Mouse (Mus musculus): ENCODE measurements around the gene Spdl1. TPM values are rescaled to one million over a fixed set of nuclear protein-coding genes. Genes with fewer than 3 reads are reported as not detected.
"Not testable (repeated sequence)": the region's sequence is repeated elsewhere in the genome, so short reads cannot be mapped to it uniquely, and the experiment has no call there.

The Spdl1 gene
- polyA plus RNA-seq, 1 experiment from 2014 or later: 15.2 TPM

DNA sequence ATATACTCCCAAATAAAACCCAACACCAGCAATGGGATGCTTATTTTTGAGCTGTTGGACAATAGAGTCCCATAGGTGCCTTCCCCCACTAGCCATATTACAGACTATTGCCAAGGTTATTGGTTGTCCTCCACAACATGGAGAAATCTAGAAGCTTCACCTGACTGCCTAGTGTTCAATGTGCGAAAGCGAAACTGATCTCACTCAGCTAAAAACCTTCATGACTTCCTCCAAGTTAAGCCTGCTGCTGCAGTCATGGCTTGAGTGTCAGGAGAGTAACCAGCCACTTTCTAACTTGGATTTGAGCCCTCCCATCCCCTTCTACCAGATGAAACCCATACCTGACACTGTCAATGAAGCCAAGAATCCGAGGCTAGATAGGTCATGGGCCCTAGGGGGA is 5.6 kb downstream of the Spdl1 start:
- DNase-seq (ENCODE audit: low spot score) (no peak), ATAC-seq (ENCODE audit: low read depth) (no peak)
- no peak overlapping the region for H3K9ac ChIP-seq (ENCODE audit: low read depth, low read length)
- H3K9me3 ChIP-seq (ENCODE audit: control insufficient read depth, low read length): no peaks in the 10 kb centered on the region
- 96% methylated on average over 3 of the region's 3 CpGs for WGBS
- H3K27me3 ChIP-seq (replicated peaks; ENCODE audit: control insufficient read depth, insufficient read depth, low read length): no peaks in the 10 kb centered on the region
- no peak overlapping the region for H3K4me3 ChIP-seq (ENCODE audit: low read depth, low read length)
- no peak overlapping the region for H3K27ac ChIP-seq (replicated peaks; ENCODE audit: low read depth, low read length)
- H3K4me2 ChIP-seq (ENCODE audit: low read depth, low read length): no peak overlapping the region
- H3K4me1 ChIP-seq (ENCODE audit: control insufficient read depth, insufficient read depth, low read length): peaks cover 7% of the 10 kb centered on the region; the same call in 1 of the 2 replicates
- peaks cover 36% of the 10 kb centered on the region for H3K36me3 ChIP-seq (ENCODE audit: control insufficient read depth, insufficient read depth, low read length)

DNA sequence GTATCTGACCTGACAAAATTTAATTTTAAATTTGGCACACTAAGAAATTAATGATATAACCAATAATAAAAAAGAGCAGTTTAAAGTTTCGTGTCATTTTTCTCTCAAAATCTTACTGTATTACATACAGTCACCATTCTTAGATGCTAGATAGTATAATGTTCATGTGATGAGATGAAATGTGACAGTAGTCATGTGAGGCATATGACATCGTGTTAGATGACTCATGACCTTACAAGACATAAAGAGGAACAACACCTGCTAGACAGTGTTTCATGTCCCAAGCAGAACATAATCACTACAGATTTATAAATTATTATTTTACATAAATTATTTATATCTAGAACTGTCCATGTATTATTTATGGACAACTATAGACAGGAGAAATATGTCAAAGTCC is 6.5 kb downstream of the Spdl1 start:
- H3K27ac ChIP-seq (replicated peaks; ENCODE audit: low read depth, low read length): no peak overlapping the region
- no peak for DNase-seq (ENCODE audit: low spot score)
- H3K36me3 ChIP-seq (ENCODE audit: control insufficient read depth, insufficient read depth, low read length): peaks cover 42% of the 10 kb centered on the region
- no peaks in the 10 kb centered on the region for H3K27me3 ChIP-seq (replicated peaks; ENCODE audit: control insufficient read depth, insufficient read depth, low read length)
- WGBS: 95% methylated on average over 2 of the region's 2 CpGs
- ATAC-seq (ENCODE audit: low read depth): no peak
- no peak overlapping the region for H3K9ac ChIP-seq (ENCODE audit: low read depth, low read length)
- no peaks in the 10 kb centered on the region for H3K9me3 ChIP-seq (ENCODE audit: control insufficient read depth, low read length)
- no peak overlapping the region for H3K4me2 ChIP-seq (ENCODE audit: low read depth, low read length)
- H3K4me3 ChIP-seq (ENCODE audit: low read depth, low read length): no peak overlapping the region
- H3K4me1 ChIP-seq (ENCODE audit: control insufficient read depth, insufficient read depth, low read length): no peaks in the 10 kb centered on the region

- ATAC-seq (ENCODE audit: low read depth): no peak
- Histone ChIP-seq H3K27ac (replicated peaks; ENCODE audit: low read depth, low read length) (no peak overlapping the region), H3K36me3 (ENCODE audit: control insufficient read depth, insufficient read depth, low read length) (peaks cover 53% of the 10 kb centered on the region), H3K4me3 (ENCODE audit: low read depth, low read length) (no peak overlapping the region), H3K9ac (ENCODE audit: low read depth, low read length) (no peak overlapping the region), H3K27me3 (replicated peaks; ENCODE audit: control insufficient read depth, insufficient read depth, low read length) (no peaks in the 10 kb centered on the region), H3K4me2 (ENCODE audit: low read depth, low read length) (no peak overlapping the region), H3K4me1 (ENCODE audit: control insufficient read depth, insufficient read depth, low read length) (no peaks in the 10 kb centered on the region), H3K9me3 (ENCODE audit: control insufficient read depth, low read length) (no peaks in the 10 kb centered on the region)
- DNase-seq (ENCODE audit: low spot score): no peak
- 90% methylated on average over 4 of the region's 4 CpGs for WGBS
Observed at GRCm38 (mm10) chr11:34824791-34825190, 8.7 kb downstream of the Spdl1 start.

GRCm38 (mm10) chr11:34814767-34815166 is 18.7 kb downstream of the Spdl1 start:
- Histone ChIP-seq H3K9me3 (ENCODE audit: control insufficient read depth, low read length) (no peaks in the 10 kb centered on the region), H3K27ac (replicated peaks; ENCODE audit: low read depth, low read length) (no peak overlapping the region), H3K4me2 (ENCODE audit: low read depth, low read length) (no peak overlapping the region), H3K36me3 (ENCODE audit: control insufficient read depth, insufficient read depth, low read length) (peaks cover 48% of the 10 kb centered on the region), H3K9ac (ENCODE audit: low read depth, low read length) (no peak overlapping the region), H3K27me3 (replicated peaks; ENCODE audit: control insufficient read depth, insufficient read depth, low read length) (no peaks in the 10 kb centered on the region), H3K4me3 (ENCODE audit: low read depth, low read length) (no peak overlapping the region), H3K4me1 (ENCODE audit: control insufficient read depth, insufficient read depth, low read length) (no peaks in the 10 kb centered on the region)
- 9% methylated on average over 2 of the region's 2 CpGs for WGBS
- DNase-seq (ENCODE audit: low spot score) (peak; percentile 59), ATAC-seq (ENCODE audit: low read depth) (no peak)

- no peak overlapping the region for H3K4me2 ChIP-seq (ENCODE audit: low read depth, low read length)
- no peak overlapping the region for H3K4me3 ChIP-seq (ENCODE audit: low read depth, low read length)
- ATAC-seq (ENCODE audit: low read depth) (no peak), DNase-seq (ENCODE audit: low spot score) (no peak)
- H3K36me3 ChIP-seq (ENCODE audit: control insufficient read depth, insufficient read depth, low read length): peaks cover 49% of the 10 kb centered on the region
- no peak overlapping the region for H3K27ac ChIP-seq (replicated peaks; ENCODE audit: low read depth, low read length)
- H3K4me1 ChIP-seq (ENCODE audit: control insufficient read depth, insufficient read depth, low read length): no peaks in the 10 kb centered on the region
- no peak overlapping the region for H3K9ac ChIP-seq (ENCODE audit: low read depth, low read length)
- no peaks in the 10 kb centered on the region for H3K9me3 ChIP-seq (ENCODE audit: control insufficient read depth, low read length)
- H3K27me3 ChIP-seq (replicated peaks; ENCODE audit: control insufficient read depth, insufficient read depth, low read length): no peaks in the 10 kb centered on the region
- 90% methylated on average over 6 of the region's 6 CpGs for WGBS
Observed at GRCm38 (mm10) chr11:34814319-34814718, 19.1 kb downstream of the Spdl1 start.

GRCm38 (mm10) chr11:34805026-34805425 is 28.4 kb downstream of the Spdl1 start:
- 80% methylated on average over 4 of the region's 4 CpGs for WGBS
- H3K4me1 ChIP-seq (ENCODE audit: control insufficient read depth, insufficient read depth, low read length); H3K27me3 ChIP-seq (replicated peaks; ENCODE audit: control insufficient read depth, insufficient read depth, low read length); ATAC-seq (ENCODE audit: low read depth); H3K36me3 ChIP-seq (ENCODE audit: control insufficient read depth, insufficient read depth, low read length); H3K4me3 ChIP-seq (ENCODE audit: low read depth, low read length); H3K9ac ChIP-seq (ENCODE audit: low read depth, low read length); H3K27ac ChIP-seq (replicated peaks; ENCODE audit: low read depth, low read length); DNase-seq (ENCODE audit: low spot score); H3K4me2 ChIP-seq (ENCODE audit: low read depth, low read length); H3K9me3 ChIP-seq (ENCODE audit: control insufficient read depth, low read length): not testable (repeated sequence)

- H3K36me3 ChIP-seq (ENCODE audit: control insufficient read depth, insufficient read depth, low read length); H3K27me3 ChIP-seq (replicated peaks; ENCODE audit: control insufficient read depth, insufficient read depth, low read length); H3K4me1 ChIP-seq (ENCODE audit: control insufficient read depth, insufficient read depth, low read length); H3K27ac ChIP-seq (replicated peaks; ENCODE audit: low read depth, low read length); H3K9ac ChIP-seq (ENCODE audit: low read depth, low read length); H3K9me3 ChIP-seq (ENCODE audit: control insufficient read depth, low read length); H3K4me2 ChIP-seq (ENCODE audit: low read depth, low read length); DNase-seq (ENCODE audit: low spot score); ATAC-seq (ENCODE audit: low read depth); H3K4me3 ChIP-seq (ENCODE audit: low read depth, low read length): not testable (repeated sequence)
- 50% methylated on average over 8 of the region's 8 CpGs for WGBS
Observed at GRCm38 (mm10) chr11:34798066-34798465, 35.4 kb downstream of the Spdl1 start.

- ATAC-seq (ENCODE audit: low read depth) (no peak), DNase-seq (ENCODE audit: low spot score) (no peak)
- H3K9me3 ChIP-seq (ENCODE audit: control insufficient read depth, low read length): no peaks in the 10 kb centered on the region
- H3K4me2 ChIP-seq (ENCODE audit: low read depth, low read length): no peak overlapping the region
- H3K4me3 ChIP-seq (ENCODE audit: low read depth, low read length): no peak overlapping the region
- no peaks in the 10 kb centered on the region for H3K36me3 ChIP-seq (ENCODE audit: control insufficient read depth, insufficient read depth, low read length)
- H3K9ac ChIP-seq (ENCODE audit: low read depth, low read length): no peak overlapping the region
- no peak overlapping the region for H3K27ac ChIP-seq (replicated peaks; ENCODE audit: low read depth, low read length)
- no peaks in the 10 kb centered on the region for H3K27me3 ChIP-seq (replicated peaks; ENCODE audit: control insufficient read depth, insufficient read depth, low read length)
- WGBS: 24% methylated on average over 4 of the region's 4 CpGs
- no peaks in the 10 kb centered on the region for H3K4me1 ChIP-seq (ENCODE audit: control insufficient read depth, insufficient read depth, low read length)
Observed at GRCm38 (mm10) chr11:34796097-34796496, 37.3 kb downstream of the Spdl1 start.

- H3K4me3 ChIP-seq (ENCODE audit: low read depth, low read length): no peak overlapping the region
- DNase-seq (ENCODE audit: low spot score): no peak
- no peak overlapping the region for H3K27ac ChIP-seq (replicated peaks; ENCODE audit: low read depth, low read length)
Observed at GRCm38 (mm10) chr11:34791872-34792271, 41.6 kb downstream of the Spdl1 start.

More at GRCm38 (mm10) chr11:34791872-34792271, 41.6 kb downstream of the Spdl1 start:
- WGBS: 67% methylated on average over 8 of the region's 8 CpGs
- no peaks in the 10 kb centered on the region for H3K4me1 ChIP-seq (ENCODE audit: control insufficient read depth, insufficient read depth, low read length)
- no peak overlapping the region for H3K4me2 ChIP-seq (ENCODE audit: low read depth, low read length)
- no peak overlapping the region for H3K9ac ChIP-seq (ENCODE audit: low read depth, low read length)
- no peaks in the 10 kb centered on the region for H3K9me3 ChIP-seq (ENCODE audit: control insufficient read depth, low read length)
- ATAC-seq (ENCODE audit: low read depth): no peak
- no peaks in the 10 kb centered on the region for H3K36me3 ChIP-seq (ENCODE audit: control insufficient read depth, insufficient read depth, low read length)
- no peaks in the 10 kb centered on the region for H3K27me3 ChIP-seq (replicated peaks; ENCODE audit: control insufficient read depth, insufficient read depth, low read length)

Data from embryonic facial prominence, embryonic 14.5 days (tissue).